Mouse (Mus musculus) hindbrain, embryonic 16.5 days (tissue): ENCODE measurements around the gene Tenm4. TPM values are rescaled to one million over a fixed set of nuclear protein-coding genes. Genes with fewer than 3 reads are reported as not detected.

Experiments
- ATAC-seq: fragments of 200-750 bp; cut with Nextera tagmentation; 2 replicates; pipeline ENCODE4 v1.8.0; 2017; ENCODE audit warnings: moderate TSS enrichment, moderate library complexity
- H3K27ac ChIP-seq: fragments of 300-500 bp; sonication (generic); 2 replicates; pipeline ENCODE4 v1.5.1; 2014; ENCODE audit warnings: low read depth, mild to moderate bottlenecking, control low read depth, low read length, moderate library complexity
- H3K27me3 ChIP-seq: fragments of 300-500 bp; sonication (generic); replicated peaks from 2 replicates; pipeline ENCODE4 v1.6.1; 2014; ENCODE audit warnings: low read length; ENCODE audit not compliant: control insufficient read depth, insufficient read depth
- H3K36me3 ChIP-seq: fragments of 300-500 bp; sonication (generic); 2 replicates; pipeline ENCODE4 v1.6.1; 2014; ENCODE audit warnings: mild to moderate bottlenecking, low read length, moderate library complexity, mixed read lengths; ENCODE audit not compliant: control insufficient read depth, insufficient read depth
- H3K4me1 ChIP-seq: fragments of 300-500 bp; sonication (generic); 2 replicates; pipeline ENCODE4 v1.6.1; 2014; ENCODE audit warnings: low read depth, low read length; ENCODE audit not compliant: control insufficient read depth, insufficient read depth
- H3K4me2 ChIP-seq: fragments of 300-500 bp; sonication (generic); 2 replicates; pipeline ENCODE4 v1.6.1; 2014; ENCODE audit warnings: mild to moderate bottlenecking, low read length, control low read depth, moderate library complexity
- H3K4me3 ChIP-seq: fragments of 300-500 bp; sonication (generic); 2 replicates; pipeline ENCODE4 v1.5.1; 2014; ENCODE audit warnings: mild to moderate bottlenecking, low read length, control low read depth, moderate library complexity
- H3K9ac ChIP-seq: fragments of 300-500 bp; sonication (generic); 2 replicates; pipeline ENCODE4 v1.6.1; 2014; ENCODE audit warnings: low read depth, mild to moderate bottlenecking, control low read depth, low read length, moderate library complexity
- H3K9me3 ChIP-seq: fragments of 300-500 bp; sonication (generic); 2 replicates; pipeline ENCODE4 v1.6.1; 2014; ENCODE audit warnings: mild to moderate bottlenecking, low read length, moderate library complexity; ENCODE audit not compliant: control insufficient read depth
- WGBS: fragments of 180-500 bp; shearing (Covaris S2); extraction: QIAGEN DNeasy Blood & Tissue Kit; methylation state at CpG from one replicate; pipeline ENCODE4 v1.1.7; 2014; 5-methylcytosine and 5-hydroxymethylcytosine counted together
- polyA plus RNA-seq: library from polyadenylated mRNA; unstranded; fragments of >200 nt; fragmentation: Nextera tagmentation; extraction: Ambion mirVana; gene quantifications from 2 replicates; pipeline ENCODE4 v1.2.1, GENCODE M21; 2015

Gene Tenm4
- polyA plus RNA-seq, 1 experiment from 2014 or later = 32.4 TPM

DNA sequence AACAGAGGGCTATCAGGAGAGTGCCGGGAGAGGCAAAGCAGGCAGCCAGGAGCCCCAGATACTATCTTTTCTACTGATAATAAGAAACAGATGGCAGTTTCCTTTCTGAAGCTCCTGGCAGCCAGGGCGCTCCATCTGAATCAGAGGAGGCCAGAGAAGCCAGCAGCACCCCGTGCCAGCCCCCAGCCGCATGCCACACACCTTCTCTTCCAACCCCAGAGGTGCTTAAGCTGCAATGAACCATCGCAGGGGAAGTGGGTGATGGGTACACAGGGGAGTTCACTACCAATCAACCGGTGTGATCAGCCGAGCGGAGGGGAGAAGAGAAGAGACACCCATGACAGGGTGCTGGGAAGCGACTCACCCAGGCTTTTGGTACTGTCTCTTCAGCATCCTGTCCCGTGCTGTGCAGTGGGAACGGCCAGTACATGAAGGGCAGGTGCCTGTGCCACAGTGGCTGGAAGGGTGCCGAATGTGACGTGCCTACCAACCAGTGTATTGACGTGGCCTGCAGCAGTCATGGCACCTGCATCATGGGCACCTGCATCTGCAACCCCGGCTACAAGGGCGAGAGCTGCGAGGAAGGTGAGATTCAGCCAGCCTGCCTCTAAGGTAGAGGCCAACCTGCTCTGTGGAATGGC lies 602.7 kb downstream of the Tenm4 start:
- Histone ChIP-seq H3K36me3 (peaks cover 5% of the 10 kb centered on the region; the same call in 1 of the 2 replicates), H3K27ac (no peak overlapping the region), H3K4me1 (peaks cover 3% of the 10 kb centered on the region; the same call in 1 of the 2 replicates), H3K27me3 (no peaks in the 10 kb centered on the region), H3K9me3 (no peaks in the 10 kb centered on the region), H3K4me2 (no peak overlapping the region), H3K4me3 (no peak overlapping the region), H3K9ac (no peak overlapping the region)
- 82% methylated on average over 17 of the region's 17 CpGs for WGBS
- ATAC-seq = peak; percentile 18; the same call in 1 of the 2 replicates

DNA sequence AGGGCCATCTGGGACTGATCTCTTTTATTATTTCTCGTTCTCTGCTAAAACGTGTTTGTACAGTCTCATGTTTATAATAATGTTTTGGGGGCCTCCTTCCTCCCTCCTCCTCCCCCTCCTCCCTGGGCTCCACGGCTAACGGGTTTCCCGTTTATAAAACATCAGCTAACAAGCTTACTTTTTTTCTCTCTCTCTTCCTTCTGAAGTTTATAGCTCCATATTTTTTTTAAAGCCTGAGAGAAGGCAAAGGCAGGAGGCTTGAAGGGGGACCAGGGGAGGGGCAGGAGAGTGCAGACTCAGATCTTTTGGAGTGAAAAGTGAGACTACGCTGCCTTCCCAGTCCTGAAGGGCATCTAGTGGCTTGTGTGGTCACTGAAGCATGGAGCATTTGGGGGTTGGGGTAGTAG lies 604.0 kb downstream of the Tenm4 start:
- Histone ChIP-seq H3K27ac (no peak overlapping the region), H3K36me3 (peaks cover 5% of the 10 kb centered on the region; the same call in 1 of the 2 replicates), H3K4me3 (no peak overlapping the region), H3K4me2 (no peak overlapping the region), H3K4me1 (peaks cover 3% of the 10 kb centered on the region; the same call in 1 of the 2 replicates), H3K9ac (no peak overlapping the region), H3K9me3 (no peaks in the 10 kb centered on the region), H3K27me3 (no peaks in the 10 kb centered on the region)
- WGBS = 44% methylated on average over 6 of the region's 6 CpGs
- no peak for ATAC-seq

DNA sequence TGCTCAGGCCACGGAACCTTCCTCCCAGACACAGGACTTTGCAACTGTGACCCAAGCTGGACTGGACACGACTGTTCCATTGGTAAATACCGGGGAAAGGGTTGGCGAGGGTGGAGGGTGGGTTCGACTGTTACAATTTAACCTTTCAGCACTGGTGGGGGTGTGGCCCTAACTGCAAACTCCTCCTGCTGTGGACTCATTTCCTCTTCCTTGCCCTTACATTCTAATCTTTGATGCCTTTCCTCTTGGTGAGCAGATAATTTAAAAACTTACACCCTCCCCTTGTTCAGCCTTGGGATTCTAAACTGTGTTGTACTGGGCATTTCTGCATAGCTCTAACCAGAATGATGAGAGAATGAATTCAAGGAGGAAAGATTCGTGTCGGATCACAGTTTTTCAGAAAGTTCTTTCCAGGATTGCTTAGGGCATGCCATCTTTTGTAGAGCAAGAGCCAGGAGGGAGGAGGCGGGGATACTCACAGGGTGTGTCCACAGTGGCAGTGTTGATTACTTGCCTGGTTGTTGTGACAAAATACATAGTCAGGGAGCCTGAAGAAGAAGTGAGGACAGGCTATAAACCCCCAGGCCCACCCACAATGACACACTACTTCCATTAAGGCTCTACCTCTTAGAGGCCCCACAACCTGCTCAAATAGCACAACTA lies 607.0 kb downstream of the Tenm4 start:
- WGBS = 87% methylated on average over 8 of the region's 8 CpGs

DNA sequence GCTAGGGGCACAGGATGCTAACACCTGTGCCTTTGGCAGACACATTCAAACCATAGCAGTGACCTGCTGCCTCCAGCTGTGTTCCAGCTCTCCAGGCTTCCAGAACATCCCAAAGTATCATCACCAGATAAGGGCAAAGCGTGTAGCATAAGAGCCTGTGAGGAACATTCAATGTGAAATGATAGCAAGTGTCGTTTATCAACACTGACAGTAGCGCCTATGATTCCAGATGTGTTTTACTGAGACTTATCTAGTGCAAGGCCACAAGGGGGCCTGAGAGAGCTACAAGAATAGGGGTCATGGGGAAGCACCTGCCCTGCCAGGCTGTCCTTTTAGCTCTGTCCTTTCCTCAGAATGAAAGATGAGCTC lies 607.5 kb downstream of the Tenm4 start:
- Histone ChIP-seq H3K4me1 (peaks cover 3% of the 10 kb centered on the region; the same call in 1 of the 2 replicates), H3K4me2 (no peak overlapping the region), H3K27ac (no peak overlapping the region), H3K9ac (no peak overlapping the region), H3K9me3 (no peaks in the 10 kb centered on the region), H3K36me3 (no peaks in the 10 kb centered on the region; the same call in 1 of the 2 replicates), H3K4me3 (no peak overlapping the region), H3K27me3 (no peaks in the 10 kb centered on the region)
- no peak for ATAC-seq
- 73% methylated on average over 3 of the region's 3 CpGs for WGBS

More for the DNA sequence above, 607.0 kb downstream of the Tenm4 start:
- no peak overlapping the region for H3K4me3 ChIP-seq
- no peak overlapping the region for H3K9ac ChIP-seq
- no peaks in the 10 kb centered on the region; the same call in 1 of the 2 replicates for H3K36me3 ChIP-seq
- no peaks in the 10 kb centered on the region for H3K27me3 ChIP-seq
- H3K9me3 ChIP-seq = no peaks in the 10 kb centered on the region
- peaks cover 3% of the 10 kb centered on the region; the same call in 1 of the 2 replicates for H3K4me1 ChIP-seq
- no peak overlapping the region for H3K27ac ChIP-seq
- no peak overlapping the region for H3K4me2 ChIP-seq
- ATAC-seq = no peak

DNA sequence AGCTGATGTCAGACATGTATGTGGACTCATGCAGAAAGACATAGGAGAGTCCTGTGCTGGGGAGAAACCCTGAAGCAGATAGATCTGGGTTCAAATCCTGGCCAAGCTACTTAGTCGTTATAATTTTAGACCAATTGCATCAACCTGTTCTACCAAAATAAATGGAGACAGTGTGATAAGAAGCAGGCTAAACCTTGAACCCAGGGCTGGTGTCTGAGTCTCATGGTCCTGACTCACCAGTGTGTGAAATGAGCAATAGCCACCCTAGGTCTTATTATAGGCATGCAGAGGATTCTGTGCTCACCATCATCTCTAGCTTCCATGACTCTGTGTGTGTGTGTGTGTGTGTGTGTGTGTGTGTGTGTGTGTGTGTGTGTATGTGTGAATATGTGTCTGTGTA lies 609.5 kb downstream of the Tenm4 start:
- Histone ChIP-seq H3K27me3 (no peaks in the 10 kb centered on the region), H3K4me3 (no peak overlapping the region), H3K27ac (no peak overlapping the region), H3K4me2 (no peak overlapping the region), H3K4me1 (no peaks in the 10 kb centered on the region), H3K36me3 (no peaks in the 10 kb centered on the region; the same call in 1 of the 2 replicates), H3K9me3 (no peaks in the 10 kb centered on the region), H3K9ac (no peak overlapping the region)
- no peak for ATAC-seq
- 90% methylated on average over 1 of the region's 1 CpGs for WGBS

DNA sequence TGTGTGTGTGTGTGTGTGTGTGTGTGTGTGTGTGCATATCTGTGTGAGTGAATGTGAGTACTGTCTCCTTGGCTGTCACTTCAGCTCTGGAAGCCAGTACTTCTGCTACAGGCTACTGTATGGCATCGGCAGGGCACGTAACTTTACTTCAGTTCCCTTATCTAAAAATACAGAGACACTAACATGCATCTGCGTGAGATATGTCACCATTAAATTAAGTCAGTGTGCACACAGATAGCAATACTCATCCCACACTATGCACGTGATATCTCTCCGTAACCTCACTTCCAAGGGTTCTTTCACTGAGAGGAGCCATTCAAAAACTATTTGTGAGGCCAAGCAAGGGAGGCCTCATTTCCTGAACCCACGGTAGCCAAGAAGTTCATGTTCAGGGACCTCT lies 610.0 kb downstream of the Tenm4 start:
- no peaks in the 10 kb centered on the region; the same call in 1 of the 2 replicates for H3K4me1 ChIP-seq
- H3K9ac ChIP-seq = no peak overlapping the region
- no peak overlapping the region for H3K4me3 ChIP-seq
- H3K27me3 ChIP-seq = no peaks in the 10 kb centered on the region
- no peak overlapping the region for H3K4me2 ChIP-seq
- H3K9me3 ChIP-seq = no peaks in the 10 kb centered on the region
- ATAC-seq = no peak
- no peaks in the 10 kb centered on the region for H3K36me3 ChIP-seq
- WGBS = 69% methylated on average over 6 of the region's 6 CpGs
- H3K27ac ChIP-seq = no peak overlapping the region

DNA sequence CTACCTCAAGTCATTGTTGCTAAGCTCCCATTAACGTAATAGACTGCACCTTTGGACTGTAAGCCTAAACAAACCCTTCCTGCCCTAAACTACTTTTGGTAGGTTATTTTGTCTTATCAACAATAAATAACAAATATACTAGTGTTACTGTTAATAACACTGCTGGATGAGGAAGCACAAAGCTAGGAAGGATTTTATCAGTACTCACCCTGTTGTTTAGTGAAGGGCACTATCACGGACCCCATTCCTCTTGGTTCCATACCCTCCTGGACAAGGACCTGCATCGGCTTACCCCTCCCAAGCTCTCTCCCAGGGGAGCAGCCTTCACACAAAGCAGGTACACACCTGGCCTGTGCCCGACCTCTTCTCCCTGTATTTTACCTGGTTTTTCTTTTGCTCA lies 611.6 kb downstream of the Tenm4 start:
- no peak overlapping the region for H3K4me3 ChIP-seq
- H3K27me3 ChIP-seq = no peaks in the 10 kb centered on the region
- H3K9ac ChIP-seq = no peak overlapping the region
- H3K27ac ChIP-seq = no peak overlapping the region
- no peaks in the 10 kb centered on the region; the same call in 1 of the 2 replicates for H3K4me1 ChIP-seq
- no peaks in the 10 kb centered on the region for H3K9me3 ChIP-seq
- no peak for ATAC-seq
- no peak overlapping the region for H3K4me2 ChIP-seq
- 92% methylated on average over 4 of the region's 4 CpGs for WGBS
- H3K36me3 ChIP-seq = no peaks in the 10 kb centered on the region

DNA sequence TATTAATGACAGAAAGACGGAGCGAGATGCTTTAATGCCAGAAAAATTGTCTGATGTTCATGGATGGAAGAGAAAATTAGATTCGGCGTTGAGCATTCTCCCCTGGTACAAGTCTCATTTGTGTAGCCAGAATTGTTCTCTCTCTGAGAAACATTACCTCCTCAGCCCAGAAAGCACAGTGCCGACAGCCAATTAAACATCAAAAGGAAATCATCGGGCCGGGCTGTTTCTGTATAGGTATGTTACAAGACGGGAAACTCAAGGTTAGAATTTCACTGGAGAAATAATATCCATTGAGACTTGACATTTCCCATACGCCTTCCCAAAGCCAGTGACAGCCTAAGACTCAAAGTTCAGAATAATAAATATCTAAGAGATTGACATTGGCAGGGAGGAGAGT lies 614.8 kb downstream of the Tenm4 start:
- Histone ChIP-seq H3K4me3 (no peak overlapping the region), H3K36me3 (no peaks in the 10 kb centered on the region), H3K27me3 (no peaks in the 10 kb centered on the region), H3K27ac (no peak overlapping the region), H3K9ac (no peak overlapping the region), H3K4me1 (no peaks in the 10 kb centered on the region; the same call in 1 of the 2 replicates), H3K4me2 (no peak overlapping the region), H3K9me3 (no peaks in the 10 kb centered on the region)
- no peak for ATAC-seq
- 35% methylated on average over 9 of the region's 9 CpGs for WGBS

DNA sequence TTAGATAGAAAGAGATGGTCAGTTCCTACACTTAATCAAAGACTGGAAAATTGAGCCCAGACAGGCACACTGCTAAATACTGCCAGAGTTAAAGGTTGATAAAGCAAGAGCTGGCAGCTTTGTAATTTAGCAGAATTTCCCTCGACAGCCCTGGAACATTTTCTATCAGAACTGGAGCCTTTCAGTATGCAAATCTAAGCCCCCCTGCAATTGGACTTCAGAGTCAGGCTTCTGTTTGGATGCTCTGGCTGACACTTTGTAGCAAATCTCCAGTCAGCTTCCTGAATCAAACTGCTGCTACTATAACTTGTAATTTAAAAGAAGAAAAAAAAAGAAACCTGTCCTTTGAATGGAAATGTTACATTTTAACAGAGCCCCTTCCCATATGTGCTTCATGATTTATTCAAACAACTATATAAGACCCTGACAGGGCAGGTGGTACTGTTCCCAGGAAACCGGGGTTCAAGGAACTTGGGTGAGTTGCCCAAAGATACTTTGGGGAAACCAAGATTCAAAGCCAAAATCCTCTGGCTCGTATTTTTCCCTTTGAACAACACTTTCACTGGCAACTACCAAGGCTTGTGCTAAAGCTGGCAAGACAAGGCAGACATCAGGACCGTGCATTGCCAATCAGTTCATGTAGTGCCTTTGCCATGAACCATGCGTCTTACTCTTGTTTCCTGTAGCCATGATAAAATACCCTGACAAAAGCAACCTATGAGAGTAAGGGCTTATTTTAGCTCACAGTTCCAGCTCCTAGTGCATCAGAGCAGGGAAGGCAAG lies 615.4 kb downstream of the Tenm4 start:
- 66% methylated on average over 5 of the region's 5 CpGs for WGBS
- H3K9ac ChIP-seq = no peak overlapping the region
- no peaks in the 10 kb centered on the region for H3K9me3 ChIP-seq
- no peaks in the 10 kb centered on the region for H3K27me3 ChIP-seq
- no peak overlapping the region for H3K4me3 ChIP-seq
- H3K27ac ChIP-seq = no peak overlapping the region
- no peaks in the 10 kb centered on the region; the same call in 1 of the 2 replicates for H3K4me1 ChIP-seq
- no peak overlapping the region for H3K4me2 ChIP-seq
- ATAC-seq = no peak
- no peaks in the 10 kb centered on the region for H3K36me3 ChIP-seq
